Mouse (Mus musculus): ENCODE data around the gene Khk.

The Khk gene

GRCm38 (mm10) chr5:30913060-30913841 lies 8.0 kb upstream of the Khk start, which contains the start of gene Emilin1:
Gene Emilin1 (plus strand): TSS chr5:30913402.
- DNase-seq = peak; percentile 51 to 67

DNA sequence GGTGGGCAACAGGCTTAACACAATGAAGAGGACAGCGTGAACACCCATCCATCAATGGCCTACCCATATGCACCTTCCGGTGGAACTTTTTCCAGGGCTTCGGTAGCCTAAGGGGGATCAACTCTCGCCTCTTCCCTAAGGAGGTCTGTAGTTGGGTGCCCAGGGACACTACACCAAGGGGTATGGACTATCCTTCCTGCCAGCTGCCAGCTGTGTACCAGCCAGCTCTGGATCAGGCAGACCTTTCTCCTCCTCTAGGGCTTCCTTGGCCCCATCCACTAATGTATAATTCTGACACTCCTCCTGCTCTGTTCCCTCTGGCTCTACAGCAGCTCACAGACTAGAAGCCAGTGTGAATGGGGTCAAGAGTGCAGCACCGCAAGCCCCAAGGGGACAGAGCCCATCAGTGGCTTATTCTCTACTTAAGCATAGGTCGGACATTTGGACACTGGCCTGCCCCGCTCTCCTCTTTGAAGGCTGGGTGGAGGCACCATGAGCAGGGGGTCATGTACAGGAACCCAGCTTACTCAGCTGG lies 7.1 kb upstream of the Khk start:
- peak in 1 of 2 experiments; percentile 25 for DNase-seq

DNA sequence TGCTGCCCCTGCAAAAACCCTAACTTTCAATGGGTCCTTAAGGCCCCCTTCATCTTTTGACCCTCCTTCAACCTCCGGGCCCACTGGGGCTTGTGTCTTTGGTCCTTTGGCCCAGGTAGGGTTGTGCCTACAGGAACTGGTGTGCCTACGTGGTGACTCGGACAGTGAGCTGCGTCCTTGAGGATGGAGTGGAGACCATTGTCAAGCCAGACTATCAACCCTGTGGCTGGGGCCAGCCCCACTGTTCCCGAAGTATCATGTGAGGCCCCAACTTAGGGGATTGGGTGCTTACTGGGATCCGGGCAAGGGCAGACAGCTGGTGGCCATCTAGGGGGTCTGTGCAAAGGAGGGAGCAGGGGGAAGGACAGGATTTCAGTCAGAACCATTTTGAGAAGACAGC lies 6.4 kb upstream of the Khk start:
- DNase-seq = peak; percentile 30 to 40

- peak; percentile 57 to 68 for DNase-seq
Observed at GRCm38 (mm10) chr5:30915456-30915855, 5.8 kb upstream of the Khk start.

GRCm38 (mm10) chr5:30915974-30916433 lies 5.2 kb upstream of the Khk start:
- peak; percentile 67 to 78 for DNase-seq

GRCm38 (mm10) chr5:30916841-30917240 lies 4.4 kb upstream of the Khk start:
- DNase-seq = no peak

GRCm38 (mm10) chr5:30917348-30917747 lies 3.9 kb upstream of the Khk start:
- no peak for DNase-seq

GRCm38 (mm10) chr5:30917891-30918670 lies 3.1 kb upstream of the Khk start:
- no peak for DNase-seq

GRCm38 (mm10) chr5:30918691-30919090 lies 2.5 kb upstream of the Khk start:
- DNase-seq = no peak

DNA sequence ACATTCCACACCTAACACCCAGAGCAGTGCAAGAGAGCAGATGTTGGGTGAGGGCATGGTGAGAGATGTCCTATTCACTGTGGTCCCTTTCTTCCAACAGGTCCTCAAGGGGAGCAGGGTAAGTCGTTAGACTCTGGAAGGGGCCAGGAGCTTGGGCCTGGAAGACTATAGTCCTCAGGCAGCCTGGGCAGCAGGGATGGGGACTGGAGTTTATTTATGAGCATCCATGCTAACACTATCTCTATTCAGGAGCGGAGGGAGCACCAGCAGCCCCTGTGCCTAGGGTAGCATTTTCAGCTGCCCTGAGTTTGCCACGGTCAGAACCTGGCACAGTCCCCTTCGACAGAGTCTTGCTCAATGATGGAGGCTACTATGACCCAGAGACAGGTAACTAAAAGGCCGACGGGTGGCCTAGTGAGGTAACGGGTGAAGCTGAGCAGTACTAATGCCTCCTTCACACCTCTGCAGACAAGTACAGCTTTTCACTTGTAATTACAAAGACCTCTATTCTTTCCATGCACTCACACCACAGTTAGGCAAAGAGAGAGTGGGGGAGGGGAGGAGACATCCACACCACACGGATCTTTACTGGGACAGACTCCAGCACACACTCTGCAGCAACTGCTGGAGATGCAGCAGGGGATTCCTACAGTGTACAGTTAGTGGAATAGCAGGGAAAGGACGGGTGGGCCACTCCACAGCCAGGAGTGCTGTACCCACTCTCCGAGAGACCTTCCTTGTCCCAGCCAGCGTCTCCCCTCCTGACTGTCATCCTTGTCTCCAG lies 1.2 kb upstream of the Khk start:
- no peak for DNase-seq

DNA sequence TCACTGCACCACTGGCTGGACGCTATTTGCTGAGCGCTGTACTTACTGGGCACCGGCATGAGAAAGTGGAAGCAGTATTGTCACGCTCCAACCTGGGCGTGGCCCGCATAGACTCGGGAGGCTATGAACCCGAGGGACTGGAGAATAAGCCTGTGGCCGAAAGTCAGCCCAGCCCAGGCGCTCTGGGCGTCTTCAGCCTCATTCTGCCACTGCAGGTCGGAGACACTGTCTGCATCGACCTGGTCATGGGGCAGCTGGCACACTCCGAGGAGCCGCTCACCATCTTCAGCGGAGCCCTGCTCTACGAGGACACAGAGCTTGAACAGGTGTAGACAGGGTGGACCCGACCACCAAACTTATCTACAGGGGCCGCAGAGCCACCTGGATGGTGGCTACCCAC lies 610 bp upstream of the Khk start:
- peak in 1 of 2 experiments; percentile 42 for DNase-seq

DNA sequence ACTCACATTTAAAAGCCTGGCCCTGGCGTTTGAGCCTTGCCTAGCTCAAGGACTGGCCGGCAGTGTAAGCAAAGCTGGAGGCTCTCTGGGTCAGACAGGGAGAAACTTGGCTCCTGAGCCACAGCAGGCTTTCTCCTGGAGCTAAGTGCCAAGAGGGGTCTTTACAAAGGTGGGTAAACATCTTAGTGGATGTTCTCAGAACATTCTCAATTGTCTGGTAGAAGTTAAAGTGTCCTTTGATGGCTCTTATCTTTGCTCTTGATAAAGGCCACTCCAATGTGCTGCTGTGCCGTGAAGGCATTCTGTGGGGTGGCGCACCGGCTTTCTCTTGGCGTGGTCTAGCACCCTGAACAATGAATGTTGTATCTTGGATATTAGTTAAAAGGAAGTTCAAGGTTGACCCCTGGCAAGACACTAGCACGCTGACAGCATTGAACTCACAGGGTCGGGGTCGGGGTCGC lies 1.4 kb downstream of the Khk start:
- DNase-seq = no peak

GRCm38 (mm10) chr5:30923119-30923518 lies 1.9 kb downstream of the Khk start:
- DNase-seq = no peak

- no peak for DNase-seq
Observed at GRCm38 (mm10) chr5:30924614-30925013, 3.4 kb downstream of the Khk start.

GRCm38 (mm10) chr5:30925217-30925616 lies 4.0 kb downstream of the Khk start:
- no peak for DNase-seq

GRCm38 (mm10) chr5:30926073-30926472 lies 4.8 kb downstream of the Khk start:
- no peak for DNase-seq

GRCm38 (mm10) chr5:30927945-30928529 lies 6.8 kb downstream of the Khk start:
- DNase-seq = no peak

- peak; percentile 43 to 49 for DNase-seq
Observed at GRCm38 (mm10) chr5:30930121-30930520, 8.9 kb downstream of the Khk start.

GRCm38 (mm10) chr5:30930846-30931245 lies 9.6 kb downstream of the Khk start:
- DNase-seq = no peak

DNA sequence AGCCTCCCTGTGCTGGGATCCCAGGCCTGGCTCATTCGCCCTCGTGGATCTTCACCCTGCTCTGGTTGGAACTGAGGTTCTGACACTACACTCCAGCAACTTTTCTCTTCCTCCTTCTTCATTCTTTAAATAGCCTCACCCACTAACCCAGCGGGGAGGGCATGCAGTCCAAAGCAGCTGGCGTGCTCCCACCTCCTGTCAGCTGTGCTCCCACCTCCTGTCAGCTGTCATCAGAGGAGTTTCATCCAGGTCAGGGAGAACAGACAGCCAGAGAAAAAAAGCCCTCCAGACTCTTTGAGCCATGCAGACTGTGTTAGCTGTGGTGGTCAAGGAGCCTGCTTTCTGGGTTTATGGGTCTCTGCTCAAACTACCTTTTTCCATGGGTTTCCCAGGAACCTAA lies 10.1 kb downstream of the Khk start:
- no peak for DNase-seq

GRCm38 (mm10) chr5:30933705-30934104 lies 12.5 kb downstream of the Khk start:
- no peak for DNase-seq

DNA sequence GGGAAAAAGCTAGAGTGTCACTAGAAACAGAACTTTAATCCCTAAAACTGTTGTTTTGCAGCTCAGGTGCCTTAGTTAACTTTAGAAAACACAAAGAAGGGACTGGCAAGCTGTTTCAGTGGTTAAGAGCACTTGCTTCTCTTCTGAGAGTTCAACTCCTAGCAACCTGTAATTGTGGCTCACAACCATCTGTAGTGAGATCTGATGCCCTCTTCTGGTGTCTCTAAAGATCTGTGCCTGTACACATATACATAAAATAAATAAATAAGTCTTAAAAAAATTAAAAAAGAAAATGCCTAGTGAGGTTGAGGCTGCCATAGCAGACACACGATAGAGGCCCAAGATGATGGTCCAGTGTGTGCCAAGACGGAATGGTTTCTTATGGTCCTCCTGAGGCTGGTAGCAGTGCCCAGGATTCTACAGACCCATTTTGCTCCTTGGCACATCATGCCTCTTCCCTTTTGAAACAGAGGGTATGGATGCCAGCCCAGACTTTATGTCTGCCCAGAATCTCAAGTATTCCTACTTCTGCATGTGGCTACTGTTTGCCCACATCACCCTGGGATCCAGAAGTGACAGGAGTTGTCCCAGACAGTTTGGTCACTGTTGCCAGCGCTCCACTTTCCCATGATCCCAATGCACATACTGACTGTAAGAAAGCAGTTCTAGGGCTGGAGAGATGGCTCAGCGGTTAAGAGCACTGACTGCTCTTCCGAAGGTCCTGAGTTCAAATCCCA lies 13.7 kb downstream of the Khk start:
- DNase-seq = no peak

Measured in thymus, postnatal 36 days (tissue).